In the genomic region with DNA sequence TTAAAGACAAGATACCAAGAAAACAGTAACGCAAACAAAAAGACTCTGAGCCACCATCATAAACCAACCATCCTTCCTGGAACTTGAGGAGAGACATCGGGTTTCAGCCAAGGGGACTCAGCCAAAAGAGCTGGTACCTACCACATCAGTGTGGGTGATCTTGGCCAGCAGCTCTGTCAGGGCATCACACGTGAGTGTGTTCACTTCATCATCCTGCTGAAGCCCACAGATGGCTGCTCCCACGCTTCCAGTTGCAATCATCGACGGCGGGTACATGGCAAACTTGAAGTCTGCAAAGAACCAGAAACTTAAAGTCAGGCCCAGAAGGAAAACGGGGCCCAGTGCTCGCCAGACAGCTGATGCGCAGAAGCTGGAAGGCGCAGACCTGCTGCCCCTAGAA, we compare ENCODE assay signal across 26 mouse cellular contexts.
"Had no signal": no experiment of that assay in that cellular context is flagged by ENCODE, and none has a peak within 500 bp of the region (broad histone marks: within the 10 kb centered on the region; RNA-seq: fewer than 3 reads in every experiment).

No protein-coding gene starts in this region.

- DNase-seq: gastrocnemius, adult 2 months; gastrocnemius, postnatal 10 days; gastrocnemius, postnatal 25 days; heart, adult 18-20 months; heart, postnatal 10 days; heart, postnatal 4 days; kidney, adult 2 months; kidney, adult 9 months; kidney, postnatal 14 days; kidney, postnatal 36 days; layer of hippocampus, postnatal 36 days had no signal

- ATAC-seq: forebrain, embryonic 16.5 days; hindbrain, embryonic 16.5 days; inflammation-experienced regulatory T-cells, adult 6 months; intestine, embryonic 15.5 days; intestine, postnatal 0 days; liver, embryonic 12.5 days had no signal

- H3K27me3 ChIP-seq: heart, embryonic 12.5 days; hindbrain, embryonic 12.5 days; intestine, embryonic 15.5 days; kidney, embryonic 15.5 days; limb, embryonic 12.5 days; limb, embryonic 15.5 days; liver, embryonic 12.5 days had no signal

- H3K4me3 ChIP-seq: gastrocnemius, adult 2 months; heart, embryonic 10.5 days; heart, embryonic 12.5 days; hindbrain, embryonic 10.5 days; hindbrain, embryonic 12.5 days; intestine, embryonic 15.5 days; kidney, embryonic 15.5 days; limb, embryonic 12.5 days; limb, embryonic 15.5 days; liver, embryonic 12.5 days had no signal

- H3K9ac ChIP-seq: heart, embryonic 12.5 days; hindbrain, embryonic 12.5 days; hindbrain, embryonic 14.5 days; intestine, embryonic 15.5 days; kidney, embryonic 15.5 days; limb, embryonic 12.5 days; limb, embryonic 15.5 days; liver, embryonic 12.5 days had no signal

- H3K9me3 ChIP-seq: heart, embryonic 10.5 days; heart, embryonic 12.5 days; hindbrain, embryonic 10.5 days; hindbrain, embryonic 12.5 days; intestine, embryonic 15.5 days; kidney, embryonic 15.5 days; limb, embryonic 12.5 days; limb, embryonic 15.5 days; liver, embryonic 12.5 days had no signal

- H3K27ac ChIP-seq: gastrocnemius, adult 2 months; heart, embryonic 10.5 days; hindbrain, embryonic 10.5 days; hindbrain, embryonic 12.5 days; hindbrain, embryonic 14.5 days; intestine, embryonic 15.5 days; kidney, embryonic 15.5 days; kidney, postnatal 0 days; limb, embryonic 12.5 days; limb, embryonic 15.5 days; liver, embryonic 12.5 days had no signal

- H3K4me2 ChIP-seq: heart, embryonic 12.5 days; hindbrain, embryonic 12.5 days; hindbrain, embryonic 14.5 days; intestine, embryonic 15.5 days; kidney, embryonic 15.5 days; limb, embryonic 12.5 days; limb, embryonic 15.5 days; liver, embryonic 12.5 days had no signal
